Mouse (Mus musculus): ENCODE results near the gene Lrrc4c.

DNA sequence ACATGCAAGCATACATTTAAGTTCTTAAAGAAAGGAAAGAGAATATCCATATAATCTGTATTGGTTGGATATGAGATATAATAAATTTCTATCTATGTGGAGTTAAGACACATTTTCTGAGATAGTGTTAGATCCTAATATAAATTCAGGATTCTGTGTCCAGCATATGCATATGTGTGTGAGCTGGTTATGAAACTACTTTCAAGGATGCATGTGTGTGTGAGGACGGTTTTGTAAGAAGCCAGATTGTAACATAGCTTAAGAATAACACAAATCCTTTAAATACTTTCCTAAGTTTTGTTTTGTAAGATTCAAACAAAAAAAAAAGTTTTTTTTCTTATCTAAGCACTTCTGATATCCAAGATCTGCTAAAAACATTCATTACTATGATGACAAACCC lies 367.4 kb downstream of the Lrrc4c start:
- TF ChIP-seq CTCF (IDR thresholded peaks at IDR 0.05; ENCODE audit: low read depth) (no peak), EP300 (optimal IDR thresholded peaks at IDR 0.05) (no peak)
